ENCODE assay signal across 26 mouse cellular contexts in genomic region chr4:88974535-88974934, GRCm38 (mm10).
DNase-seq lines count a peak whose midpoint lies in the region; ATAC-seq lines count a peak whose summit lies in the region.
"Had no signal": no experiment of that assay in that cellular context is flagged by ENCODE, and none has a peak within 500 bp of the region (broad histone marks: within the 10 kb centered on the region; RNA-seq: fewer than 3 reads in every experiment).

No protein-coding gene starts in this region.

- no peaks in the 10 kb centered on the region for H3K36me3 ChIP-seq in heart, embryonic 12.5 days
- H3K36me3 ChIP-seq: embryonic facial prominence, embryonic 12.5 days; kidney, embryonic 15.5 days; limb, embryonic 13.5 days; midbrain, embryonic 12.5 days; neural tube, embryonic 13.5 days had no signal

- no peaks in the 10 kb centered on the region for H3K27me3 ChIP-seq in heart, embryonic 12.5 days (replicated peaks)
- H3K27me3 ChIP-seq: CH12.LX; embryonic facial prominence, embryonic 12.5 days; kidney, embryonic 15.5 days; limb, embryonic 13.5 days; megakaryocyte, embryonic 14.5 days; midbrain, embryonic 12.5 days; neural tube, embryonic 13.5 days had no signal

- H3K4me2 ChIP-seq in heart, embryonic 12.5 days, result no peak overlapping the region
- H3K4me2 ChIP-seq: embryonic facial prominence, embryonic 12.5 days; kidney, embryonic 15.5 days; limb, embryonic 13.5 days; liver, embryonic 11.5 days; midbrain, embryonic 12.5 days; neural tube, embryonic 13.5 days had no signal

- peak; percentile 29 to 42 for DNase-seq in heart, adult 18-20 months
- DNase-seq in 3134 (ENCODE audit: extremely low read depth, insufficient read length, low spot score), result peak; percentile 65
- DNase-seq in NIH3T3 (ENCODE audit: low read depth), result peak; percentile 80
- DNase-seq in heart, postnatal 10 days, result peak; percentile 18 to 30
- DNase-seq in urinary bladder, postnatal 36 days (ENCODE audit: low spot score in 2 of 2), result no peak
- DNase-seq: adrenal gland, postnatal 14 days; cerebellum, adult 11 months; cerebellum, adult 9-10 months; cerebellum, postnatal 36 days; embryo, embryonic 11 days; gastrocnemius, postnatal 14 days; kidney, adult 18-20 months; kidney, postnatal 25 days; lung, postnatal 36 days had no signal

- no peak overlapping the region for H3K27ac ChIP-seq in heart, embryonic 12.5 days (ENCODE audit: poor library complexity, severe bottlenecking)
- H3K27ac ChIP-seq: embryonic facial prominence, embryonic 12.5 days; kidney, embryonic 15.5 days; limb, embryonic 13.5 days; midbrain, embryonic 12.5 days; neural tube, embryonic 13.5 days had no signal

- ATAC-seq in heart, embryonic 12.5 days (ENCODE audit: insufficient number of reproducible peaks, low FRiP score), result no peak
- no peak for ATAC-seq in megakaryocyte progenitor cell, adult 5-6 weeks (replicated peaks; ENCODE audit: poor library complexity)
- ATAC-seq: forebrain, embryonic 16.5 days; hindbrain, embryonic 16.5 days had no signal

- H3K9ac ChIP-seq in heart, embryonic 12.5 days, result no peak overlapping the region
- H3K9ac ChIP-seq: embryonic facial prominence, embryonic 12.5 days; kidney, embryonic 15.5 days; limb, embryonic 13.5 days; midbrain, embryonic 12.5 days; neural tube, embryonic 13.5 days had no signal

- intact Hi-C loops in heart, postnatal 10 days (cut with DNase I), result no loop called here

- 61% methylated on average over 2 of the region's 2 CpGs for whole genome bisulfite sequencing in heart, embryonic 12.5 days

- H3K4me3 ChIP-seq in heart, embryonic 12.5 days, result no peak overlapping the region
- H3K4me3 ChIP-seq: embryonic facial prominence, embryonic 12.5 days; kidney, embryonic 15.5 days; limb, embryonic 13.5 days; megakaryocyte, embryonic 14.5 days; midbrain, embryonic 12.5 days; neural tube, embryonic 13.5 days had no signal

- no peaks in the 10 kb centered on the region for H3K9me3 ChIP-seq in heart, embryonic 12.5 days (replicated peaks)
- H3K9me3 ChIP-seq: embryonic facial prominence, embryonic 12.5 days; kidney, embryonic 15.5 days; limb, embryonic 13.5 days; midbrain, embryonic 12.5 days; neural tube, embryonic 13.5 days had no signal

- H3K4me1 ChIP-seq in heart, embryonic 12.5 days (replicated peaks), result peaks cover 6% of the 10 kb centered on the region; the same call in 1 of the 2 replicates
- H3K4me1 ChIP-seq: embryonic facial prominence, embryonic 12.5 days; kidney, embryonic 15.5 days; limb, embryonic 13.5 days; midbrain, embryonic 12.5 days; neural tube, embryonic 13.5 days had no signal

Comparison
In these comparisons a context has a peak if more than half of its experiments do, and no peak if none do; other contexts are left out.
1. DNase-seq: peak in heart, adult 18-20 months (2 of 2), 3134 (single experiment), NIH3T3 (single experiment) and heart, postnatal 10 days (2 of 2); none in urinary bladder, postnatal 36 days (0 of 2).